Mouse (Mus musculus) frontal cortex, postnatal 36 days (tissue): ENCODE measurements around the gene Fam120b.

Experiments
- DNase-seq, 2 experiments: peaks; one replicate each; pipeline ENCODE4 v3.0.0; 2022; ENCODE audit warnings: low spot score in 2 of 2

The Fam120b gene

GRCm38 (mm10) chr17:15379741-15380526, 16.1 kb upstream of the Fam120b start:
- DNase-seq = no peak

- DNase-seq = peak in 1 of 2 experiments; percentile 35
These were observed 15.4 kb upstream of the Fam120b start for GRCm38 (mm10) chr17:15380641-15381051.

- no peak for DNase-seq
These were observed 14.7 kb upstream of the Fam120b start for GRCm38 (mm10) chr17:15381092-15381860.

- no peak for DNase-seq
These were observed 13.9 kb upstream of the Fam120b start for GRCm38 (mm10) chr17:15381869-15382660.

- no peak for DNase-seq
These were observed 12.6 kb upstream of the Fam120b start for GRCm38 (mm10) chr17:15383360-15383759.

GRCm38 (mm10) chr17:15388892-15389291, 7.1 kb upstream of the Fam120b start:
- DNase-seq = no peak

- DNase-seq = no peak
These were observed 6.6 kb upstream of the Fam120b start for GRCm38 (mm10) chr17:15389356-15389755.

GRCm38 (mm10) chr17:15401716-15402115, 5.7 kb downstream of the Fam120b start:
- DNase-seq = no peak

- no peak for DNase-seq
These were observed 10.6 kb downstream of the Fam120b start for GRCm38 (mm10) chr17:15406576-15406975.

- DNase-seq = peak; percentile 22 to 38
These were observed 13.3 kb downstream of the Fam120b start for GRCm38 (mm10) chr17:15409261-15409660.

GRCm38 (mm10) chr17:15410861-15411260, 14.9 kb downstream of the Fam120b start:
- no peak for DNase-seq

GRCm38 (mm10) chr17:15416596-15417215, 20.7 kb downstream of the Fam120b start:
- DNase-seq = no peak

- DNase-seq = no peak
These were observed 23.5 kb downstream of the Fam120b start for GRCm38 (mm10) chr17:15419534-15419933.

- peak; percentile 22 to 30 for DNase-seq
These were observed 24.1 kb downstream of the Fam120b start for GRCm38 (mm10) chr17:15420021-15420603.

GRCm38 (mm10) chr17:15421446-15421845, 25.4 kb downstream of the Fam120b start:
- no peak for DNase-seq

GRCm38 (mm10) chr17:15422666-15423065, 26.7 kb downstream of the Fam120b start:
- DNase-seq = no peak

GRCm38 (mm10) chr17:15423080-15423765, 27.2 kb downstream of the Fam120b start:
- peak; percentile 77 to 89 for DNase-seq

- DNase-seq = no peak
These were observed 29.9 kb downstream of the Fam120b start for GRCm38 (mm10) chr17:15425931-15426330.

- DNase-seq = no peak
These were observed 33.4 kb downstream of the Fam120b start for GRCm38 (mm10) chr17:15429451-15429850.

GRCm38 (mm10) chr17:15429937-15430336, 33.9 kb downstream of the Fam120b start:
- no peak for DNase-seq
